Mouse (Mus musculus) ovary, postnatal 14 days (tissue): ENCODE measurements around the gene Dpysl4.
A peak's percentile ranks its signal among the peaks of the same experiment; 100 is the strongest.

Experiments
- DNase-seq: peaks from one replicate; pipeline ENCODE4 v3.0.0; 2022; ENCODE audit warnings: low spot score

Gene Dpysl4

DNA sequence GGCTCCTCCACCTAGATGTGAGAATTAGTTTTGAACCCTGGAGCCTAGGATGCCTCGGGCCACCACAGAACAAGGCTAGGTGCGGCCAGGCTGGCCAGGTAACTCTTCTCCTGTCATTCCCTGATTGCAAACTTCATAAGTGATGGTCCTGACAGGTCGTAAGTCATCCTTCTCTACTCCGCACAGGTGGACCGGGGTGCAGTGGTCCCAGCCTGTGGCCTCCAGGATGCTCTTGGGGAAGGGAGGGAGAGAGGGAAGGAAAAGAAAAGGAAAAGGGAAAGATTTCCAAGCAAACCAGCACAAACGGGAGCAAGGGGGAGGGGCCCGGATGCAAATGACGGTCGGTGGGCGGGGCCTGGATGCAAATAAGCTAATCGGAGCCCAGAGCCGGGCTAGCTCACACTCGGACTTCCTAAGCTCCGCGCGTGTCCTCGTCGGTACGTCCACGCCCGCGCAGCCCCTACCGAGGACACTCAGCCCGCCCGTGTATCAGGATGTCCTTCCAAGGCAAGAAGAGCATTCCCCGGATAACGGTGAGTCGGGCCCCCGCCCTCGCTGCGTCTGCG, at the start of gene Dpysl4:
Dpysl4 (plus strand) TSS at position 373 of the 566 bp plus-strand sequence.
- peak; percentile 37 for DNase-seq

DNA sequence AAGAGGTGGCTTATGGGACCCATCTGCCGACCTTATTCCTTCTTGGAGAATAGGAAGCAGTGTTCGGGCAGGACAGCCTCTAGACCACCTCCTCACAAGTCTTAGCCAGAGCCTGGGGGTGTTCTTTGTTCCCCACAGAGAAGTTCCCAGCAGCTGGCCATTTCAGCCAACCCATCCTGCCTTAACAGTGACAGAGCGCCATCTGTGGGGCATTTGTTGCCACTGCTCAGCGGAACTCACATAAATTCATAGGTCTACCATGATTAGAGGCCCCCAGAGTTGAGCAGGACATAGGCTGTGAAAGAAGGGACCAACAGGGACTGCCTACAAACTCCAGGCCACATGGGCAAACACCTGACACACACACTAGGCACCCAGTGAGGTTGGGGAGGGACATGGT, 22.4 kb upstream of the Dpysl4 start:
- no peak for DNase-seq

DNA sequence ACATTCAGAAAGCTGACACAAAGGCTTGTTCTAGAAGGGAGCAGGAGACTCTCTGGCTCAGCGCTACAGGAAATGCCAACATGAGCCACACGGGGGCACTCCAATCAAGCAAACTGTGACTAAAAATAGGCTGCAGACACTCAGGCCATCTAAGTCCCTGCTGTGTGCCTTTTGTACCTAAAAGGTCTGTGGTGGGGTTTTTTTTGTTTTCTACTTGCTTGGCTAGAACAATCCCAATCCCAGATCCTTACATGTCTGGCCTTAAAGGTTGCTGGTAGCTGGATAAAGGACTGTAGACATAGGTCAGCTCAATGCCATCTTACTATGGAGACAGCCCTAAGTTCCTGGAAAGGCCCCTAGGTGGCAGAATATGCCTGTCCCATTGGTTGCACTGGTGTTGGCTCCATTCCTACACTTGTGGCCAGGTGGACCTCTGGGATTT, 17.6 kb upstream of the Dpysl4 start:
- DNase-seq, result peak; percentile 66

DNA sequence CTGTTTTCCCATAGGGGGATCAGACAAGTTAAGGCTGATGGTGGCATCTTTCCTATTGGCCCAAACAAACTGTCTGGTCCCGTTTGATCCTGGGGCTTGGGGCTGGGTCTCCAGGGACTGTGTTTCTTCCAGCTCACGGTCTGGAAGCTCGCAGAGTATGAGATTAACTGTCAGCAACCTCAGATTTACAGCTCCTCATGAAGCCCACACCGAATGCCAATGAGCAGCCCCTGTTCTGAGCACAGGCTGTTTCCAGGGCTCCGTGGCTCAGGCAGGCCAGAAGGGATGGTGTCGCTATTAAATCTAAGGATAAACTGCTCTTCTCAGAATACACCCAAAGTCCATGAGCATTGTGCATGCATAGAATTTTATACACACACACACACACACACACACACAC, 11.6 kb upstream of the Dpysl4 start:
- DNase-seq, result no peak

DNA sequence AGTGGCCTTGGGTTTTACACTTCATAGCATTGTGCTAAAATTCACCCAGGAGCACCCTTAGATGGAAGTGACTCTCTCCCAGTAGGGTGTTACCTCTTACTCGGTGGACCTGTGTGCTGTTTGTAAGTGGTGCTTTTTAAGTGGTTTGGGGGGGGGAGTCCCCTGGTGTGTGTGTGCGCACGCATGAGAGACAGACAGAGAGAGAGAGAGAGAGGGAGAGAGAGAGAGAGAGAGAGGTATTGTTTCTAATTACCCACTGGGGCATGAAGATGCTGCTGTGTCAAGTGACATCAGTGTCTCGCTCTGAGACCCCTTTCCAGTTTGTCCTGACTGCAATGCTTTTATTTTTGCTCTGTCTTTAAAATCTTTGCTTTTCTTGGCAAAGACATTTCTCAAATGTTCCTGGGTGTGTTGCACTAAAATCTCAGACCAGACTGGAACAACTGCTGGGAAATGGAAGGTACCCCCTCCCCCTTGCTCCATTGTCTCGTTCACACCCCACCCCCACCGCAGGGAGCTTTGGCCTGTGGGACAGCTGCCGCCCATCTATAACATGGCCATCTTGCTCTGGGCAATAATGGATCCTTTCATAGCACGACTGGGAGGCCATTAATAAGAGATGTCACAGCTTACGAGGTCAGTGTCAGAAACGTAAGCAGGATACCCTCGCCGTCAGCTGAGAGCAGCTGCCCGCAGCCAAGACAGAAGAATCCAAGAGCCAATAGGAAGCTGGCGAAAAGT, 10.6 kb upstream of the Dpysl4 start:
- DNase-seq, result no peak

DNA sequence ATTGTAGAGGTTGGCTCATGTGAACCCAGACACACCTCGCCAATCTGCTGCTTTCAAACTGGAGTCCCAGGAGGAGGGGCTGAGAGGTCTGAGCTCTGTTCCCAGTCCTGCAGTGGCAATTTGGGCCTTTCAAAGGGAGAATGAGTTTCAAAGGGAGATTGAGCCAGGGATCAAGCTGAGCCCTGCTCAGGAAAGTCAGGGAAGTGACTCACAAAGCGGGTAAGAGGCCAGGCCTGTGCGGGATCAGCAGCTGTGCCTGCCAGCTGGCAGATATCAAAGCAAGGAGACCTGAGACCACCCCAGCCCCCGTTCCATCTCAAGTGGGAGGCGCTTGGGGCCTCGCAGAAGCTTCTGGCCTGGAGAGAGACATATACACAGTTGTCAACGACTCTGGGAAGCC, 8.5 kb upstream of the Dpysl4 start:
- DNase-seq, result no peak

DNA sequence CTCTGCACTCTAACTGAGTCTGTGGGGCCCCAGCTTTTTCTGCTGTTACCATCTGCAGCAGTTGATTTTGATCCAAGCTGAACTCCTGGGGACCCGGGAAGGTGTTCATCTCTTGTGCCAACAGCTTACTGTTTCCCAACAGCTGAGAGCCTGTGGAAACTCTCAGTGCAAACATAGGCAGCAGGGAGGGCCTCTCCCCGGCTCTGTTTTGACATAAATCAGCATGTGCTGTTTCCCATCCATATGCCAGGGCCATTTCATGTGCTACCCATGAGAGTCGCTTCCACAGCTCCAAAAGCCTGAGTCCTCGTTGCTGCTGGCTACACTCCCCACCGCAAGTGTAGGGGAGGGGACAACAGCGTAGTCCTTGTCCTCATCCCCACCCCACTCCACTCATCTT, 7.6 kb upstream of the Dpysl4 start:
- DNase-seq, result no peak

DNA sequence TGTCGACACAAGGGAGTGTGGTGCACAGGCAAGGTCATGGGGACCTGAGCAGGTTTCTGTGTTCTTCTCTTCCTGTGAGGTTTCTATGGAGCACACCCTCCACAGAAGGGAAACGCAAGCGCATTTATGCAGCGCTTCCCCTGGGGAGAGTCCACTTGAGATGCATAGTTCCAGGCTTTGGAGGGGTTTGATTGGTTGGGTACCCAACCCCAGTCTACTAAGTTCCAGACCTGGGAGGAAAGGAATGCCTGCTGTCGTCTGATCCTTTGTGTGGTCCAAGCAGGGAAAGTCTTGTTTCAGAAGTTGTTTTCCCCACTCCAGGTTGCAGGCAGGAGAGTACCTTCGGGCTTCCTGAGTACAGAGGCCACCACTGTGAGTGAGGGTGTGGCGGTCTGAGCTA, 6.7 kb upstream of the Dpysl4 start:
- no peak for DNase-seq

DNA sequence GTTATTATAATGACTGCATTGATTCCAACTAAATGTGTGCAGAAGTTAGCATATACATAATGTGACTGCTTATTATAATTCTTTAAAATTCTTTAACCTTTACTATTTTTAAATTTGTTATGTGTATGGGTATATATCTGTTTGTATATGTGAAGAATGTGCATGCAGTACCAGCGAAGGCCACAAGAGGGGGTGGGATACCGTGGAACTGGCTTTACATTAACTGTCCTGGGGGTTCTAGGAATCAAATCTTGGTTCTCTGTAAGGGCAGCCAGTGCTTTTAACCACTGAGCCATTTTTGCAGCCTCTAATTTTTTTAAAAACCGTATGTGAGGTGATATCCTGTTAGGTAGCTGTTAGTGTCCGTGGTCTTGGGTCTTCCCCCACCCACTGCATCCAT, 5.1 kb upstream of the Dpysl4 start:
- DNase-seq, result no peak

DNA sequence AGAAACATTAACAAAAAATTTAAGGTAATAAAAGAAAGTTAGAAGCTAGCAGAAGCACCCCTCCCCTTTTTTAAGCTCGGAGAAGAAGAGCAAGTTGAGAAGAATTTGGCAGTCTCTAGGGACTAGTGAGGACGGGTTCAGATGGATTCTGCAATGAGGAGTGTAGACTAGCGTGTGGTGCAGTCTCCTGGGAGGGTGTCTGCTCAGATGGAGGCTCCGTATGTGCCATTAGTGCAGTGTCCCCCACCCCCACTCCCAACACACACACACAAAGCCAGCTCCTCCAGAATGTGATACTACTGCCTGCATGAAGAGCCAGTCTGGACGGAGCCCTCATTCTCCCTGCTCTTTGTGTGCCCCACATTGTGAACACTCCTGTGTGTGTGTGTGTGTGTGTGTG, 4.6 kb upstream of the Dpysl4 start:
- DNase-seq, result no peak

DNA sequence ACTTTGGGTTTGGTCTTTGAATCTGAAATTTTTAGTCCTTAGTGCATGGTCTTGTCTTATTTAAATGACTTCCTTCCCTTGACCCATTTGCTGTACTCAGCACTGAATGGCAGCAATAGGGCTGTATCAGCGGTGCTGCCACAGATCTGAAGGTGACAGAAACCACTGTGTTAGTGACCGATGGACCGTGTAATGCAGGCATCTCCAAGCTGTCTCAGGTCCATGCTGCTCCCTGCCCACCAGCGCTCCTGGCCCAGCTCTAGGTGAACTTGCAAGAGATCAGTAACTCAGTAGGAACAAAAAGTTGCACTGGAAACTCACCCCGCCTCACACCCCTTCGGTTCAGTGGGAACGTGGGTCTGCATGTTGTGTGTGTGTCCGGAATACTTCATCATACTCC, 3.5 kb upstream of the Dpysl4 start:
- DNase-seq, result no peak

DNA sequence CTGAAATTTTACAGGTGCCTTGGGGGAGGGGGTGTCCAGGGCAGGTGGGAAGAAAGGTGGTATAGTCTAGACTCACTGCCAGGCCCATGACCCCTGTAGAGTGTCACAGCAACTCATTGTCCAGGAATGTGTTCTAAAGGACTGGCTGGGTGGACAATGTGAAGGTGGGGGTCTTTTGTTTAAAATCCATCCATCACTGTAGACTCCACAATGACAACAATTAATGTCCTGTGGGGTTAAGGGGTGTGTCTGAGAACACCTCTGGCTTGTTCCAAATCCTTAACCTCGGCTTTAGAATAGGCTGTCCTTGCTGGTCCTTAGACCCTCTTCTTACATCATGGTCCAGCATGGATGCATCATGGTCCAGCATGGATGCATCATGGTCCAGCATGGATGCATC, 1.5 kb upstream of the Dpysl4 start:
- no peak for DNase-seq

DNA sequence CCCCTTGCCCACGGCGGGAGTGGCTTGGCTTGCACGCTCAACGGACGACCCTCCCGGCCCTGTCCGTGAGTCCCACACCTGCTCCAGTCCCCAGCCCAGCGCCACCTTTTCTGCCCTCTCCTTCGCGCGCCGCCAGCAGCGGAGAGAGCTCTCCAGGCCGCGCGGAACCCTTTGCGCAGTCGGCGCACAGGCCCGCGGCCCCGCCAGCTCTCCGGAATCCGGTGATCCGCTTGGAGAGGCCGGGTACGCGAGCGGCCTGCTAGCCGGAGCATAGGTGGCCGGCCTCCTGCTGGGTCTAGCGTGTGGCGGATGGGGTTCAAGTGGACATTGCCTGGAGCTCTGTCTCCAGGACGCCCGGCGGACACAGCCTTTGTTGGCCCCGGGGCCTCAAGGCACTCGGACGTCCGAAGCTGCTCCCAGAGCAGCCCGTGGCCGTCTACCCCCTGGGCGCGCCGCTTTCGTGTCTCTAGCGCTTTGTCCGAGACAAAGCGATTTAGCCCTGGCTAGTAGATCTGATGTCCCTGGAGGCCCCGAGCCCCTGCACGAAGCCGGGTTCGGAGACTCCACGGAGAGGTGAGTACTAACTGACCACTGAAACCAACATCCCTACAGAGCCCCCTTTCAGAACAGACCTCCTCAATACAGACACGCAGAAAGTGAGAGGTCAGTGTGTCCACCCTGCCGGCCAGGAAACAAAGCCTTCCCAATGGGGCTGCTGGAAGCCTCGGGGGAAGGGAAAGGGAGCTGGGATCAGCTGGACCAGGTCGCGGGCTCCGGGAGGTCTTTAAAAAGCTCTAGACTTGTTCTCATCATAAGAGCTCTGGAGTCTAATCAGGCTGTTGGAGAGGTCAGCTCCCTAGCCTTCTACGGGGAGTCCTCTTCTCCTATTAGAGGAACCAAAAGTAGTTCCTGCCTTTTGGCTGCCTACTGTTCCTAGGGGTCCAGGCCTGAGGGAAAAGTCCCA, 676 bp downstream of the Dpysl4 start:
- DNase-seq, result no peak

DNA sequence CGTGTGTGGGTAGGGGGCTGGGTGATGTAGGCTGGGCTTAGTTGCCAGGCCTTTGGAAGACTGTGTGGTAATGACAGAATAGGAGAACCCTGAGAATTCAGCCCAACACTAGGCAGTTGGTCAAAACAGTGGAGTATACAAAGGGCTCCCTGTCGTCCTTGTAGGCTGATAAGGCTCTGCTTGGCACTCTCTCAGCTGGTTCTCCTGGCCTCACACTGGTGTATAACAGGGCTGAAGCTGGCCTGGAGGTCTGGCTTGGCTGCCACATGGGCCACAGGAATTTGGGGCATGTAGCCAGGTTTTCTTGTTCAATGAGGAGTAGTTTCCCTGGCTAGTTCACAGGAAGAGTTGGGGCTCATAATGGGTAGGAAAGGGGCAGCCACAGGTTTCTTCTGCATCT, 2.0 kb downstream of the Dpysl4 start:
- DNase-seq, result no peak

DNA sequence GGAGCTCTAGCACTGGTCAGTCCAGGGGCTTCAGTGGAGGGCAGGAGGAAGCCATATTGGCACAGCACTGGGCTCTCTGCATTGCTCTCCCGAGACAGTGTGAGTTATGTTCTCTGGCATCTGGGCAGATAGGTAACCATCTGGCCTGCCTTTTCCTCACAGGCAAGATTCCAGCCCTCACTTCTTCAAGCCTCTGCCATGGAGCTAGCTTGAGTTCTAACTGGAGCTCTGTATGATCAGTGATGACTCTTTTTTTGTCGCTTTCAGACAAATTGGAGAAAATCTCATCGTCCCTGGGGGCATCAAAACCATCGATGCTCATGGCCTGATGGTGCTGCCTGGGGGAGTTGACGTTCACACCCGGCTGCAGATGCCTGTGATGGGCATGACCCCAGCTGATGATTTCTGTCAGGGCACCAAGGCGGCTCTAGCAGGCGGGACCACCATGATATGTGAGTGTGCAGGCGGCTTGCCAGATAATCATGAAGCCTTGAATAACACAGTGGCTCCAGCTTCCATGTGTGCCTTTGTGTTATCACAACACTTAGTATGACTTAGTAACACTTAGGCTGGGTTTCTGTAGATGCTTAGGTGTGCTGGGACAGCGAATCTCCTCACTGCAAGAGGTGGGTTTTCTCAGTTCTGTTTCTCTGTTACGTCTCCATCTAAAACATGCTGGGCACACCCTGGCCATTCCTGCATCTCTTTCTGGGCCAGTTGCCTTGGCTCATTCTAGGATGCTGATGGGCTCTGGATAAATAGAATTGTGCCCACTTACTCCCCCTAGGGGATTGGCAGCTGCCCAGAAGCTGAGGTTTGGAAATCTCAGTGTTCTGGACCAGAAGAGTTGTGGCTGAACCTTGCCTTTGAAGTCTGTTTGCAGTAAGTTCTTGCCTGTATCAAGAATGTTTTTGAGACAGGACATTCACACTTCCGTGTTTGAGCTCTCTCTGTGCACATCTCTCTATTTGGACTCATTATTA, 4.4 kb downstream of the Dpysl4 start:
- no peak for DNase-seq

DNA sequence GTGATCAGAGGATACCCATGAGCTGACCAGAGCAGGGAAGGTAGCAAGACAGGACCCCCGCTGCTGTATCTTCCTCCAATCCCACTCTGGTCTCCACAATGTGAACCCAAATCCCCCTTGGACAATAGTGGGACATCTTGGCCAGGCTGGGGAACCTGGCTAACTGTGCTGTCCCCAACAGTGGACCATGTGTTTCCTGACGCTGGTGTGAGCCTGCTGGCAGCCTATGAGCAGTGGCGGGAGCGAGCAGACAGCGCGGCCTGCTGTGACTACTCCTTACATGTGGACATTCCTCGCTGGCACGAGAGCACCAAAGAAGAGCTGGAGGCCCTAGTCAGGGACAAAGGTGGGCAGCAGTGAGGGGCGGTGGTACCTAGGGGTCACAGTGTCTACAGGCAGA, 5.9 kb downstream of the Dpysl4 start:
- no peak for DNase-seq

DNA sequence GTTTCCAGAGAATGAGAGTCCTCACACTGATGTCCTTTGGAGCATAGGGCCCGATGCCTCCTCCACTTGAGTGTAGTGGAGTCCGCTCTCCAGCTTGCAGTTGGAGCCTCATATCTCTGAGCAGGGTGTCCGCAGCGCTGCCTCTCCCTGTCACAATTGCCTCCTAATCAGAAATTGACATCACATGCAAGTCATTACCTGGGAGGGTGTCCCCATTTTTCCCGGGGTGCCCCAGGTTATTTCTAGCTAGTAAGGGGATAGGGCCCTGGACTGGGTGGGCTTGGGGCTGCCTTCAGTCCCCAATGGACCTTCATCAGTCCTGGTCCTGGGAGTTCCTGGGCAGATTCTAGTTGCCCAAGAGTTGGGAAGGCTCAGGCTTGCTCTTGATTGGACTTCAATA, 6.9 kb downstream of the Dpysl4 start:
- no peak for DNase-seq

DNA sequence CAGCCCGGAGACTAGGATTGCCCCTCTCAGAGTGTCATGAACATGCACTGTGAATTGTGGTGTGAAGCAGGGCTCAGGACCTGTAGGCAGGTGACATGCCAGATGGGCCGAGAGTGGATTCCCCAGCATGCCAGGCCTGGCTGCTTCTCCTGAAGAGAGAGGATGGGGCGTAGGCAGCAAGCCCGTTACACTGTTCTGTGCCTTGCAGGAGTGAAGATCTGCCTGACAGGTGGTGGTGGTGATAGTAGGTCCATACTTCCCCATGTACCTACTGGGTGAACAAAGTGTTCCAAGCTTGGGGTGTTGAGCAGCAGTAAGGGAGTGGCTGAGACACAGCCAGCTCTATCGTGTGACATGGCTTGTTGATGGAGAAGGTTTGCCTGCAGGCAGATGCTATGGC, 7.3 kb downstream of the Dpysl4 start:
- no peak for DNase-seq

DNA sequence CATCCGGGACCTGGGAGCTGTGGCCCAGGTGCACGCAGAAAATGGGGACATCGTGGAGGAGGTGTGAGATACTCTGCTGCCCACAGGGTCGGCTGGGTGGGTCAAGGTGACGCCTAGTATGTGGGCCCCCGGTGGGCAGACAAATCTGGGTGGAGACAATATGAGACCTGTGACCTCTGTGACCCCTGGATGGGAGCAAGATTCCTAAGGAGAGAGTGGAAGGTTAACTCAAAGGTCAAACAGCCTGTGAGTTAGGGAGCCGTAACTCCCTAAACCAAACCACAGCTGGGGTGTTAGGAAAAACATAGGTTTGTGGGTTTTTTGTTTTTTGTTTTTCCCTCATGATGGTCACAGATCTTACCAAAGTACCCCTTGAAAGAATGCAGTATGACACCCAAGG, 8.0 kb downstream of the Dpysl4 start:
- no peak for DNase-seq

DNA sequence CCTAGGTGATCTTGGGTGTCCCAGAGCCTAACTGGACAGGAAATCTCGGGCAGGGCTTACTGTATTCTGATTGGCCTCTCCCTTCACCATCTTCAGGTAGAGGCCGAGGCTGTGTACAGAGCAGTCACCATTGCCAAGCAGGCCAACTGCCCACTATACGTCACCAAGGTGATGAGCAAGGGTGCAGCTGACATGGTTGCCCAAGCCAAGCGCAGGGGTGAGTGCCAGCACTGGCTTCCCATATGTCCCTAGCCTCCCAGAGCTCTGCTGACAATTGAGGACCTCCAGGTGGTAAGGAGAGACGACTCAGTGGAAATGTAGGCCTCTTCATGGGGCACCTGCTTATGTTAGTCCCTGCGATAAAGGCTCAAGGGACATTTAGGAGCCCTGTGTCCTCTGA, 9.0 kb downstream of the Dpysl4 start:
- no peak for DNase-seq

DNA sequence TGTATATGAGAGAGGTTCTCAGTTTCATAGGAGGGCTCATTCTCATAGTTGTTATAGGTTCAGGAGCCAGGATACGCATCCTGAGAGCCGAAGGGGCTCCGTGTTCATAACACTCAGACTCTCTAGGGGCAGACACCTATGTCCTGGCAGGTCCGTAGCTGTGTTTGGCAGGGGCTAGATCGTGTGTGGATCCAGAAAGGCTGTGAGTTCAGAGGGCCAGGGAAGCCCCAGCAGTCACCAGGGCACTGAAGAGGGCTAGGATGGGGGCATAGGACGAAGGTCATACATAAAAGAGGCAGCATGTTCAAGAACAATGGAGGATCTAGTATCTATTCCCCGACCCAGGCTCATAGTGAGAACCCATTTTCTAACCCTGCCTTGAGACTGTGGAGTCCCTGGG, 9.5 kb downstream of the Dpysl4 start:
- DNase-seq, result no peak

DNA sequence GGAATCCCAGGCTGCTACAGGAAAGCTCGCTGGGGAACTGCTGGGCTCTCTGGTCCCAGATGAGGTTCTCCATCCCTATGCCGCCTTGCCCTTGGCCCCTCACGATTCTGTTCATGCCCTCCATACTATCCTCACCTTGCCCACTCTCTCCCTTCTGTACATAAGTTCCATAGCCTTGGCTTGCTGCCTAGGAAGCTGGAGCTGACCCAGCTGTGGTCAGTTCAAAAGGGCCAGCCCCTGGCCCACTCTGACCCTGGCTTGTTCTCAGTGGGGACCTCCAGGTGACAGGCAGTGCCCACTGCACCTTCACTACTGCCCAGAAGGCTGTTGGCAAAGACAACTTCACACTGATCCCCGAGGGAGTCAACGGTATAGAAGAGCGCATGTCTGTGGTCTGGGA, 10.6 kb downstream of the Dpysl4 start:
- DNase-seq, result no peak
